Mouse (Mus musculus): ENCODE measurements around the gene Meis3. TPM values are rescaled to one million over a fixed set of nuclear protein-coding genes. Genes with fewer than 3 reads are reported as not detected.

Gene Meis3
- total and polyA plus RNA-seq, 2 experiments from 2014 or later: 106 to 111 TPM

- DNase-seq (ENCODE audit: low spot score) (no peak), ATAC-seq (ENCODE audit: low FRiP score) (no peak)
- no peak overlapping the region for H3K4me2 ChIP-seq (ENCODE audit: low read depth, low read length, poor library complexity, severe bottlenecking)
- no peaks in the 10 kb centered on the region for H3K4me1 ChIP-seq (ENCODE audit: insufficient read depth, low read length)
- H3K9ac ChIP-seq (replicated peaks; ENCODE audit: low read length, poor library complexity, severe bottlenecking): no peak overlapping the region
- no peaks in the 10 kb centered on the region for H3K27me3 ChIP-seq (ENCODE audit: insufficient read depth, low read length)
- 90% methylated on average over 10 of the region's 10 CpGs for WGBS
- TF ChIP-seq CTCF (IDR thresholded peaks at IDR 0.05): no peak
- H3K27ac ChIP-seq (ENCODE audit: low read depth, low read length): no peak overlapping the region
- no peaks in the 10 kb centered on the region for H3K9me3 ChIP-seq (ENCODE audit: low read length)
- H3K36me3 ChIP-seq (ENCODE audit: insufficient read depth, low read length): peaks cover 72% of the 10 kb centered on the region
- no peak overlapping the region for H3K4me3 ChIP-seq (ENCODE audit: low read depth, low read length)
These were observed 32.6 kb downstream of the Meis3 start for GRCm38 (mm10) chr7:16207496-16207895.

- H3K4me3 ChIP-seq (ENCODE audit: low read depth, low read length): no peak overlapping the region
- no peak for ATAC-seq (ENCODE audit: low FRiP score)
- no peak for DNase-seq (ENCODE audit: low spot score)
- H3K27me3 ChIP-seq (ENCODE audit: insufficient read depth, low read length): no peaks in the 10 kb centered on the region
- H3K4me2 ChIP-seq (ENCODE audit: low read depth, low read length, poor library complexity, severe bottlenecking): no peak overlapping the region
- 93% methylated on average over 21 of the region's 21 CpGs for WGBS
- no peaks in the 10 kb centered on the region for H3K9me3 ChIP-seq (ENCODE audit: low read length)
- H3K4me1 ChIP-seq (ENCODE audit: insufficient read depth, low read length): no peaks in the 10 kb centered on the region
- TF ChIP-seq CTCF (IDR thresholded peaks at IDR 0.05): no peak
- peaks cover 72% of the 10 kb centered on the region for H3K36me3 ChIP-seq (ENCODE audit: insufficient read depth, low read length)
- H3K9ac ChIP-seq (replicated peaks; ENCODE audit: low read length, poor library complexity, severe bottlenecking): no peak overlapping the region
- no peak overlapping the region for H3K27ac ChIP-seq (ENCODE audit: low read depth, low read length)
These were observed 34.1 kb downstream of the Meis3 start for GRCm38 (mm10) chr7:16208781-16209665.

- Histone ChIP-seq H3K27me3 (ENCODE audit: insufficient read depth, low read length) (no peaks in the 10 kb centered on the region), H3K36me3 (ENCODE audit: insufficient read depth, low read length) (peaks cover 72% of the 10 kb centered on the region), H3K9ac (replicated peaks; ENCODE audit: low read length, poor library complexity, severe bottlenecking) (no peak overlapping the region), H3K4me1 (ENCODE audit: insufficient read depth, low read length) (no peaks in the 10 kb centered on the region), H3K9me3 (ENCODE audit: low read length) (no peaks in the 10 kb centered on the region), H3K4me2 (ENCODE audit: low read depth, low read length, poor library complexity, severe bottlenecking) (no peak overlapping the region), H3K4me3 (ENCODE audit: low read depth, low read length) (no peak overlapping the region), H3K27ac (ENCODE audit: low read depth, low read length) (no peak overlapping the region)
- DNase-seq (ENCODE audit: low spot score) (no peak), ATAC-seq (ENCODE audit: low FRiP score) (no peak)
- 83% methylated on average over 12 of the region's 12 CpGs for WGBS
- no peak; the same call in 1 of the 2 replicates for TF ChIP-seq CTCF (IDR thresholded peaks at IDR 0.05)
These were observed 36.0 kb downstream of the Meis3 start for GRCm38 (mm10) chr7:16210862-16211365.

GRCm38 (mm10) chr7:16213196-16213595 lies 38.3 kb downstream of the Meis3 start:
- H3K36me3 ChIP-seq (ENCODE audit: insufficient read depth, low read length): peaks cover 71% of the 10 kb centered on the region
- H3K4me1 ChIP-seq (ENCODE audit: insufficient read depth, low read length): no peaks in the 10 kb centered on the region
- no peak for DNase-seq (ENCODE audit: low spot score)
- H3K27me3 ChIP-seq (ENCODE audit: insufficient read depth, low read length): no peaks in the 10 kb centered on the region
- ATAC-seq (ENCODE audit: low FRiP score): no peak
- H3K9ac ChIP-seq (replicated peaks; ENCODE audit: low read length, poor library complexity, severe bottlenecking): no peak overlapping the region
- 91% methylated on average over 6 of the region's 6 CpGs for WGBS
- H3K4me3 ChIP-seq (ENCODE audit: low read depth, low read length): no peak overlapping the region
- no peak overlapping the region for H3K27ac ChIP-seq (ENCODE audit: low read depth, low read length)
- TF ChIP-seq CTCF (IDR thresholded peaks at IDR 0.05): no peak
- no peaks in the 10 kb centered on the region for H3K9me3 ChIP-seq (ENCODE audit: low read length)
- no peak overlapping the region for H3K4me2 ChIP-seq (ENCODE audit: low read depth, low read length, poor library complexity, severe bottlenecking)

GRCm38 (mm10) chr7:16213986-16214385 lies 39.1 kb downstream of the Meis3 start:
- ATAC-seq (ENCODE audit: low FRiP score) (no peak), DNase-seq (ENCODE audit: low spot score) (no peak)
- H3K9ac ChIP-seq (replicated peaks; ENCODE audit: low read length, poor library complexity, severe bottlenecking): no peak overlapping the region
- no peak for TF ChIP-seq CTCF (IDR thresholded peaks at IDR 0.05)
- H3K4me1 ChIP-seq (ENCODE audit: insufficient read depth, low read length): no peaks in the 10 kb centered on the region
- no peaks in the 10 kb centered on the region for H3K27me3 ChIP-seq (ENCODE audit: insufficient read depth, low read length)
- no peak overlapping the region for H3K4me3 ChIP-seq (ENCODE audit: low read depth, low read length)
- H3K4me2 ChIP-seq (ENCODE audit: low read depth, low read length, poor library complexity, severe bottlenecking): no peak overlapping the region
- WGBS: 94% methylated on average over 9 of the region's 9 CpGs
- H3K27ac ChIP-seq (ENCODE audit: low read depth, low read length): no peak overlapping the region
- H3K36me3 ChIP-seq (ENCODE audit: insufficient read depth, low read length): peaks cover 67% of the 10 kb centered on the region
- H3K9me3 ChIP-seq (ENCODE audit: low read length): no peaks in the 10 kb centered on the region

Data from midbrain, postnatal 0 days (tissue).